Comparison of ENCODE assay signal across 9 mouse cellular contexts in the genomic region with DNA sequence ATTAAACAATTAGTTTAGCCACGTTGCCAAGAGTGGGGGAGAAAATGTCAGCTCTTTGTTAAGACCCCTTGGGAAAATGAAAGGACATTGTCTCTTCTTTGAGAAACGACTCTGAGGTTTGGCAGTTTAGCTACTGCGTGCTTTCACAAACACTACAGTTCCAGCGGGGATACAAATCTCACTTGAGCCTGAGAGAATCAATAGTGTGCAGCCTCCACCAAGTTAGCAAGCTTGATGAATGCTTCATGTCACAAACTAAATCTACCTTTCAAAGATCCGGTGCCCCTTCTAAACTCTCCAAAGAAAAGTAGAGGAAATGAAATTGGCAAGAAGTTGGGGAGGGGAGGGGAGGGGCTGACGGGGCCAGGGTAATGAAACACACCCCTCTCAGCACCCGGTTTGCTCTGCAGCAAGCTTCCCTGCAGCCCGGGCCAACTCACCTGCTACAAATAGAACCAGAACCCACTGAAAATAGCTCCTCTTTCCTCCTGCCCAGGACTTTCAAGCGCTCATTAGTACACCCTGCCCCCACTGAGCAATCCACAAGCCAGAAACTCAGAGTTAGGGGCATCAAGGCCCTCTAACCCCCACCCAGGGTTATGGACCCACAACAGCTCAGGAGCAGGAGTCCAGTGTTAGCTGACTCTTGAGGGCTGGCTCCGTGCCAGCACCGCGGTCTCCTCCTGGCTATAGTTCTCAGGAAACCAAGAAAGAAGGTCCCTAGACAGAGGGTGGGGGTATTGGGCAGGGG. TPM values are rescaled to one million over a fixed set of nuclear protein-coding genes. Genes with fewer than 3 reads are reported as not detected.
DNase-seq lines count a peak whose midpoint lies in the region; ATAC-seq and TF ChIP-seq lines count a peak whose summit lies in the region.
"Had no signal": no experiment of that assay in that cellular context is flagged by ENCODE, and none has a peak within 500 bp of the region (broad histone marks: within the 10 kb centered on the region; RNA-seq: fewer than 3 reads in every experiment).

No protein-coding gene starts in this region.

- no peak overlapping the region for H3K9ac ChIP-seq in limb, embryonic 15.5 days
- H3K9ac ChIP-seq in stomach, embryonic 15.5 days: no peak overlapping the region
- H3K9ac ChIP-seq: embryonic facial prominence, embryonic 15.5 days had no signal

- no peaks in the 10 kb centered on the region for H3K27me3 ChIP-seq in thymus, adult 2 months (ENCODE audit: control insufficient read depth, insufficient read depth, low read length)
- H3K27me3 ChIP-seq in limb, embryonic 15.5 days: no peaks in the 10 kb centered on the region
- no peaks in the 10 kb centered on the region for H3K27me3 ChIP-seq in stomach, embryonic 15.5 days (replicated peaks)
- H3K27me3 ChIP-seq: embryonic facial prominence, embryonic 15.5 days had no signal

- no peak overlapping the region for H3K27ac ChIP-seq in thymus, adult 2 months (ENCODE audit: control insufficient read depth, insufficient read depth, low read length)
- no peak overlapping the region for H3K27ac ChIP-seq in limb, embryonic 15.5 days
- no peak overlapping the region for H3K27ac ChIP-seq in stomach, embryonic 15.5 days
- H3K27ac ChIP-seq: embryonic facial prominence, embryonic 15.5 days had no signal

- DNase-seq in cerebellum, adult 11 months: peak; percentile 18
- no peak for DNase-seq in cerebellum, postnatal 4 days (ENCODE audit: low spot score in 2 of 2)
- DNase-seq in thymus, adult 2 months: peak; percentile 11
- DNase-seq in thymus, adult 18-20 months: no peak
- peak; percentile 63 to 69 for DNase-seq in heart, postnatal 10 days

- H3K4me3 ChIP-seq in thymus, adult 2 months (ENCODE audit: control insufficient read depth, insufficient read depth, low read length): no peak overlapping the region; the same call in 1 of the 2 replicates
- H3K4me3 ChIP-seq in limb, embryonic 15.5 days: no peak overlapping the region
- H3K4me3 ChIP-seq in stomach, embryonic 15.5 days (replicated peaks): no peak overlapping the region
- H3K4me3 ChIP-seq: embryonic facial prominence, embryonic 15.5 days had no signal

- no peaks in the 10 kb centered on the region for H3K36me3 ChIP-seq in thymus, adult 2 months (ENCODE audit: control insufficient read depth, insufficient read depth, low read length)
- no peaks in the 10 kb centered on the region for H3K36me3 ChIP-seq in limb, embryonic 15.5 days
- H3K36me3 ChIP-seq in stomach, embryonic 15.5 days: no peaks in the 10 kb centered on the region
- H3K36me3 ChIP-seq: embryonic facial prominence, embryonic 15.5 days had no signal

- 8% methylated on average over 12 of the region's 12 CpGs for WGBS in thymus, adult 2 months
- WGBS in limb, embryonic 15.5 days: 30% methylated on average over 12 of the region's 12 CpGs
- 23% methylated on average over 12 of the region's 12 CpGs for WGBS in stomach, embryonic 15.5 days

- intact Hi-C loops in heart, postnatal 10 days (cut with DNase I): no loop called here

- peaks cover 7% of the 10 kb centered on the region for H3K4me1 ChIP-seq in thymus, adult 2 months (replicated peaks; ENCODE audit: control insufficient read depth, insufficient read depth, low read length)
- peaks cover 11% of the 10 kb centered on the region for H3K4me1 ChIP-seq in limb, embryonic 15.5 days
- peaks cover 11% of the 10 kb centered on the region; the same call in 1 of the 2 replicates for H3K4me1 ChIP-seq in stomach, embryonic 15.5 days

- no peak for TF ChIP-seq CTCF in thymus, adult 2 months (IDR thresholded peaks at IDR 0.05; ENCODE audit: borderline replicate concordance, control insufficient read depth, extremely low read depth, insufficient read depth, low read length, poor library complexity)

- no peaks in the 10 kb centered on the region for H3K9me3 ChIP-seq in limb, embryonic 15.5 days
- H3K9me3 ChIP-seq in stomach, embryonic 15.5 days: no peaks in the 10 kb centered on the region
- H3K9me3 ChIP-seq: embryonic facial prominence, embryonic 15.5 days had no signal

- H3K4me2 ChIP-seq in limb, embryonic 15.5 days: peak overlapping the region; percentile 15
- H3K4me2 ChIP-seq in stomach, embryonic 15.5 days: 0 out of 2 replicates have a peak overlapping the region, but pooled peaks have one; percentile 21
- H3K4me2 ChIP-seq: embryonic facial prominence, embryonic 15.5 days had no signal

- TF ChIP-seq POLR2A in thymus, adult 2 months (IDR thresholded peaks at IDR 0.05; ENCODE audit: control insufficient read depth, extremely low read depth, insufficient read depth, low read length, poor library complexity): no peak

- 0 out of 2 replicates have a peak, but pooled peaks have one; percentile 24 for ATAC-seq in limb, embryonic 15.5 days (ENCODE audit: insufficient number of reproducible peaks, low FRiP score, low TSS enrichment, low read depth)
- peak; percentile 27; the same call in 1 of the 2 replicates for ATAC-seq in stomach, embryonic 15.5 days (ENCODE audit: insufficient read depth, low FRiP score, low read depth)
- no peak for ATAC-seq in frontal cortex, adult (ENCODE audit: low TSS enrichment)

RNA-seq across cellular contexts. Expression of gene Mtmr3, which starts 8.2 kb away (rescaled TPM):
- polyA plus RNA-seq in thymus, adult 2 months (2012; rRNA removed): 55.9 and 61.4 TPM in 2 replicates
- total RNA-seq in heart, postnatal 10 days (2021): 10 to 100 TPM; 56.9 to 59.9 TPM
- 23.9 and 26.6 TPM in 2 replicates for polyA plus RNA-seq in limb, embryonic 15.5 days (2015; fragmentation: Nextera tagmentation; extraction: Ambion mirVana)
- 23.8 and 25.1 TPM in 2 replicates for polyA plus RNA-seq in stomach, embryonic 15.5 days (2015; fragmentation: Nextera tagmentation; extraction: Ambion mirVana)

RNA-seq across cellular contexts. Expression of gene Gm11032, which starts 17.0 kb away (rescaled TPM):
- not detected in 2 replicates for polyA plus RNA-seq in thymus, adult 2 months (2012; rRNA removed)
- total RNA-seq in heart, postnatal 10 days (2021): not detected
- polyA plus RNA-seq in limb, embryonic 15.5 days (2015; fragmentation: Nextera tagmentation; extraction: Ambion mirVana): not detected in 2 replicates
- not detected in 2 replicates for polyA plus RNA-seq in stomach, embryonic 15.5 days (2015; fragmentation: Nextera tagmentation; extraction: Ambion mirVana)
- polyA plus RNA-seq: embryonic facial prominence, embryonic 15.5 days had no signal

RNA-seq across cellular contexts. Expression of gene Ascc2, which starts 34.7 kb away (rescaled TPM):
- polyA plus RNA-seq in thymus, adult 2 months (2012; rRNA removed): 26.0 and 29.1 TPM in 2 replicates
- 10 to 100 TPM; 15.2 to 16.4 TPM for total RNA-seq in heart, postnatal 10 days (2021)
- polyA plus RNA-seq in limb, embryonic 15.5 days (2015; fragmentation: Nextera tagmentation; extraction: Ambion mirVana): 32.2 and 32.8 TPM in 2 replicates
- polyA plus RNA-seq in stomach, embryonic 15.5 days (2015; fragmentation: Nextera tagmentation; extraction: Ambion mirVana): 31.5 and 36.5 TPM in 2 replicates

Comparison
In these comparisons a context has a peak if more than half of its experiments do, and no peak if none do; other contexts are left out.
1. DNase-seq: peak in cerebellum, adult 11 months (single experiment), thymus, adult 2 months (single experiment) and heart, postnatal 10 days (2 of 2); none in cerebellum, postnatal 4 days (0 of 2) and thymus, adult 18-20 months (0 of 2).